Mouse (Mus musculus) kidney, adult 2 months (tissue): ENCODE results near the gene Chrna7.

Experiments
- CTCF ChIP-seq: fragments of 200-500 bp; conservative IDR thresholded peaks from 2 replicates; pipeline ENCODE4 v1.5.1; 2011; ENCODE audit warnings: low read depth, mild to moderate bottlenecking, control low read depth, low read length, moderate library complexity, mixed read lengths; ENCODE audit not compliant: insufficient read depth, insufficient read length
- POLR2A ChIP-seq: fragments of 200-500 bp; IDR thresholded peaks from one replicate; pipeline ENCODE4 v1.6.1; 2011; ENCODE audit warnings: low read depth, low read length, control low read depth

- TF ChIP-seq POLR2A (no peak), CTCF (no peak)
Measured at GRCm38 (mm10) chr7:63164617-63165016, 47.8 kb downstream of the Chrna7 start.
